Mouse (Mus musculus) yolk sac, embryonic 10.5 days (tissue): ENCODE measurements around the gene Tbc1d2b.
A peak's percentile ranks its signal among the peaks of the same experiment; 100 is the strongest.

Experiments
- DNase-seq: peaks from one replicate; pipeline ENCODE4 v3.0.0-alpha.2; 2017; ENCODE audit warnings: low spot score

The Tbc1d2b gene

GRCm38 (mm10) chr9:90265322-90266039, 5.1 kb downstream of the Tbc1d2b start:
- no peak for DNase-seq

- DNase-seq = no peak
Measured at GRCm38 (mm10) chr9:90263340-90263679, 7.3 kb downstream of the Tbc1d2b start.

- no peak for DNase-seq
Measured at GRCm38 (mm10) chr9:90262591-90263339, 7.8 kb downstream of the Tbc1d2b start.

GRCm38 (mm10) chr9:90262063-90262462, 8.5 kb downstream of the Tbc1d2b start:
- no peak for DNase-seq

GRCm38 (mm10) chr9:90260600-90261375, 9.8 kb downstream of the Tbc1d2b start:
- peak; percentile 63 for DNase-seq

GRCm38 (mm10) chr9:90260079-90260478, 10.5 kb downstream of the Tbc1d2b start:
- no peak for DNase-seq

- DNase-seq = no peak
Measured at GRCm38 (mm10) chr9:90259400-90259950, 11.1 kb downstream of the Tbc1d2b start.

- no peak for DNase-seq
Measured at GRCm38 (mm10) chr9:90257754-90258531, 12.7 kb downstream of the Tbc1d2b start.

- DNase-seq = no peak
Measured at GRCm38 (mm10) chr9:90257220-90257619, 13.4 kb downstream of the Tbc1d2b start.

- no peak for DNase-seq
Measured at GRCm38 (mm10) chr9:90255844-90256405, 14.7 kb downstream of the Tbc1d2b start.

- DNase-seq = no peak
Measured at GRCm38 (mm10) chr9:90253181-90253580, 17.4 kb downstream of the Tbc1d2b start.

- DNase-seq = no peak
Measured at GRCm38 (mm10) chr9:90250964-90251750, 19.4 kb downstream of the Tbc1d2b start.

GRCm38 (mm10) chr9:90250141-90250775, 20.3 kb downstream of the Tbc1d2b start:
- DNase-seq = no peak

- DNase-seq = no peak
Measured at GRCm38 (mm10) chr9:90249036-90249435, 21.6 kb downstream of the Tbc1d2b start.

GRCm38 (mm10) chr9:90248326-90248725, 22.3 kb downstream of the Tbc1d2b start:
- no peak for DNase-seq

- no peak for DNase-seq
Measured at GRCm38 (mm10) chr9:90247316-90247715, 23.3 kb downstream of the Tbc1d2b start.

- no peak for DNase-seq
Measured at GRCm38 (mm10) chr9:90245781-90246180, 24.8 kb downstream of the Tbc1d2b start.

GRCm38 (mm10) chr9:90245206-90245605, 25.4 kb downstream of the Tbc1d2b start:
- DNase-seq = no peak

- no peak for DNase-seq
Measured at GRCm38 (mm10) chr9:90244301-90245151, 26.1 kb downstream of the Tbc1d2b start.
